Mouse (Mus musculus) midbrain, embryonic 13.5 days (tissue): ENCODE measurements at regions not wholly inside any gene's neighbourhood (a gene's known extent, or its start where the extent isn't known, plus 50 kb on each side); places are given as distances from the start of the nearest gene placed in this dataset.

Experiments
- ATAC-seq: fragments of 200-750 bp; cut with Nextera tagmentation; 2 replicates; pipeline ENCODE4 v1.8.0; 2017; ENCODE audit warnings: mild to moderate bottlenecking, moderate TSS enrichment, moderate library complexity
- H3K27ac ChIP-seq: fragments of 300-500 bp; sonication (generic); 2 replicates; pipeline ENCODE4 v1.5.1; 2015; ENCODE audit warnings: inconsistent platforms, mild to moderate bottlenecking, moderate library complexity
- H3K27me3 ChIP-seq: fragments of 300-500 bp; sonication (generic); 2 replicates; pipeline ENCODE4 v1.6.1; 2015; ENCODE audit warnings: mild to moderate bottlenecking, inconsistent platforms
- H3K36me3 ChIP-seq: fragments of 300-500 bp; sonication (generic); 2 replicates; pipeline ENCODE4 v1.6.1; 2015; ENCODE audit warnings: mild to moderate bottlenecking, inconsistent platforms
- H3K4me1 ChIP-seq: fragments of 300-500 bp; sonication (generic); replicated peaks from 2 replicates; pipeline ENCODE4 v1.6.1; 2015; ENCODE audit warnings: inconsistent platforms
- H3K4me2 ChIP-seq: fragments of 300-500 bp; sonication (generic); replicated peaks from 2 replicates; pipeline ENCODE4 v1.6.1; 2015; ENCODE audit warnings: moderate library complexity, mild to moderate bottlenecking, inconsistent platforms
- H3K4me3 ChIP-seq: fragments of 300-500 bp; sonication (generic); replicated peaks from 2 replicates; pipeline ENCODE4 v1.5.1; 2015; ENCODE audit warnings: mild to moderate bottlenecking, inconsistent platforms
- H3K9ac ChIP-seq: fragments of 300-500 bp; sonication (generic); replicated peaks from 2 replicates; pipeline ENCODE4 v1.6.1; 2015; ENCODE audit warnings: mild to moderate bottlenecking, inconsistent platforms
- H3K9me3 ChIP-seq: fragments of 300-500 bp; sonication (generic); 2 replicates; pipeline ENCODE4 v1.6.1; 2016; ENCODE audit warnings: mild to moderate bottlenecking, inconsistent platforms
- WGBS: fragments of 180-500 bp; shearing (Covaris S2); methylation state at CpG from one replicate; pipeline ENCODE4 v1.1.7; 2015; 5-methylcytosine and 5-hydroxymethylcytosine counted together

DNA sequence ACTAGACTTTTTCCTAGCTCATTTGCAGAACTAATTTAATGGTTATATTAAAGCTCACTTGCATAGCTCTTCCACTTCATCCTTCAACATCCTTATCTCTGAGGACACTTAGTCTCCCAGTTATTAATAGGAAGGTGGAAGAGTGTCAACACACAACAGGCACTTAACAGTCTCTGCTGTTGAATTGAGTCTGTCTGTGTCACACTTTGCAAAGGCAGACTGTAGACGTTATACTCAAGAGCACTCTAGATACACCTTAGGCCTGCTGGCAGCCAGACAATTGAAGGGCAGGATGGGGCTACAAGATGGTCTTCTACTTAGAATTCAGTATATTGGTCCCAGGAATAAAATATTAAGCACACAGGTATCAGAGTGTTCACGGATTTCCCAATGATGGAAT, 172.6 kb upstream of the F930015N05Rik start:
- Histone ChIP-seq H3K9ac (no peak overlapping the region), H3K27ac (no peak overlapping the region), H3K4me3 (no peak overlapping the region), H3K4me2 (no peak overlapping the region), H3K9me3 (no peaks in the 10 kb centered on the region), H3K36me3 (no peaks in the 10 kb centered on the region), H3K27me3 (no peaks in the 10 kb centered on the region), H3K4me1 (no peaks in the 10 kb centered on the region)
- 85% methylated on average over 2 of the region's 2 CpGs for WGBS
- no peak for ATAC-seq

DNA sequence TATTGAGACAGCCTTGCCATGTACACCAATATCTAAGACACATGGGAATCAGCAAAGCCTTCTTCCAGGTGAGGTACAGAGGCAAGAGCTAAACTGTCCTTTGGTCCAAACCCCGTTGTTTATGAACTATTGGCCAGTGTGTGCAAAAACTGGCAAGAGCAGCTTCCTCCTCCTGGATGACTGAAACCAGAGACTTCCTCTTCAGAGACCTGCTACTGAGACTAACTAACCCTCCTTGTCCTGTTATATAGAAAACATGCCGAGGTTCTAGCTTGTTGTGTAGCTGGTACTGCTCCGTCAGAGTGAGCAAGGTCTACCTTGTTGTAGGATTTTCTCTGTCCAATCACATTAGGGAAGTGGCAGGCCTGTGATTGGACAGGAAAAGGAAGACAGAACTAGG, 174.3 kb upstream of the F930015N05Rik start:
- H3K4me2 ChIP-seq: no peak overlapping the region
- ATAC-seq: no peak

DNA sequence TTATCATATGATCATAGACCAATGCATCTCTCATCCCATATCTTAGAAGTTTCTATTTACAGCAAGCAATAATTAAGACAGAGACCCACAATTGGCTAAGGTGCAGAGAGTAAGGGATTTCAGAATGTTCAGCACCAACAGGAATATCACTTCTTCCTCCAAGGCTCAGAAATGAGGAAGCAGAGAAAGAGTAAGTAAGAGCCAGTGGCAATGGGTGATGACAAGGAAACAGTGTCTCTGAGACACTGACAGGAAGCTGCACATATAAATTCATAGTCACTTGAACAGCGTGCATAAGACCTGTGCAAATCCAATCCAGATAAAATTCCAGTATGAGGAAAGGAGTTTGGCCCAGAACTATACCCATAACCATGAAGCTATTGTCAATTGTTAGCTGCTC, 178.7 kb upstream of the F930015N05Rik start:
- no peaks in the 10 kb centered on the region for H3K36me3 ChIP-seq
- H3K4me2 ChIP-seq: no peak overlapping the region
- H3K27ac ChIP-seq: no peak overlapping the region
- no peaks in the 10 kb centered on the region for H3K27me3 ChIP-seq
- H3K9ac ChIP-seq: no peak overlapping the region
- WGBS: 79% methylated on average over 1 of the region's 1 CpGs
- H3K4me3 ChIP-seq: no peak overlapping the region
- no peaks in the 10 kb centered on the region for H3K4me1 ChIP-seq
- H3K9me3 ChIP-seq: no peaks in the 10 kb centered on the region
- ATAC-seq: no peak

More for the DNA sequence above, 174.3 kb upstream of the F930015N05Rik start:
- 90% methylated on average over 3 of the region's 3 CpGs for WGBS
- no peaks in the 10 kb centered on the region for H3K9me3 ChIP-seq
- H3K4me1 ChIP-seq: no peaks in the 10 kb centered on the region
- H3K4me3 ChIP-seq: no peak overlapping the region
- H3K9ac ChIP-seq: no peak overlapping the region
- no peaks in the 10 kb centered on the region for H3K27me3 ChIP-seq
- H3K36me3 ChIP-seq: no peaks in the 10 kb centered on the region
- no peak overlapping the region for H3K27ac ChIP-seq

DNA sequence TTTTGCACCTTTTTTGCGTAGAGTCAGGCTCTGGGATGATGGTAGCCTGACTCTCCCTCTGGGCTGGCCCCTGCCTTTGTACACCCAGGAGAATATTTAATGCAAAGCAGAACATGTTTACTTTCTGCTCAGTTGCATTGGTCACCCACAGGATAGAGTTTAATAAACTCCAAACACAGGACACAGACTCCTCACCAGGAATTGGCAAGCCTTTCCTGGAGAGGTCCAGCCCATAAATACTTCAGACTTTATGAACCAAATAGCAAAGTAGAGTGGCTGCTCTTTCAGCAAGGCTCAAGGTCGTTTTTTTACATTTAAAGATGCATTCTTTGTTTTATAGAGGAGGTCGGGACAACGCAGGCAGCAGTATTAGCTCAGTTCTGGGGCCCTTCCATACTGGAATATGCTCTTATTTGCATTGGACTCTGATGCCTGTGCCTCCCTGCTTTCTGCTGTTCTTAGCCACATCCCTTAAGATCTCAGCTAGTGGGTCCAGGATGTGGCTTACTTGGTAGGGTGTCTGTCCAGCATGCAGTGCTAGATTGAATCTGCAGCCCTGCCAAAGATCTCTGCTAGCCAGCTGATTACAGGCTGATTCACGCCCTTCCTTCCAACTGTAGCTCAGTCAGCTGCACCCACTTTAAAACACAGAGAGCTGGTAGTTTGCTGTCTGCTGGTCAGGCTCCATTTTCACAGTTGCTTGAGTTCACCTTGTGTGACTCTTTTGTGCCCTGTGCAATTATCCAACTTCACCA, 182.4 kb upstream of the F930015N05Rik start:
- H3K27me3 ChIP-seq: no peaks in the 10 kb centered on the region
- H3K27ac ChIP-seq: no peak overlapping the region
- no peak for ATAC-seq
- 66% methylated on average over 5 of the region's 5 CpGs for WGBS
- H3K4me1 ChIP-seq: no peaks in the 10 kb centered on the region
- H3K36me3 ChIP-seq: no peaks in the 10 kb centered on the region
- no peak overlapping the region for H3K4me3 ChIP-seq
- H3K9me3 ChIP-seq: no peaks in the 10 kb centered on the region
- H3K9ac ChIP-seq: no peak overlapping the region
- H3K4me2 ChIP-seq: no peak overlapping the region

DNA sequence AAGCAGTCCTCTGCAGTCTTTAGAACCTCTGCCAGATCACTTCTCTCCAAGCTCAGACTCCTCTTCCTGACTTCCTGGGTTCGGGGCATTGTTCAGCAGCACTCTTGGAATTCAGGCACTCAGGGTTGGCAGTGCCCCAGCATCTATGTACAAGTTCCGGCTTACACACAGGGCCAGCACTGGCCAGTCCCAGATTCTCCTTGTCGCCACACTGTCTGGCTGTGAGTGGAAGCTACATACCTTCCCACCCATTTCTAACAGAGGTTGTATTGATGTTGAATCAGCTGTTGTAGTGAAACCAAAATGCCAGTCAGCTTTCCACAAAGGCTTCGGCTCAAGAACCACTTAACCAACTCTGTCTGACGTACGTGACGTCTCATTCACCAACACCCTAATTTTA, 190.7 kb upstream of the F930015N05Rik start:
- H3K4me2 ChIP-seq: no peak overlapping the region
- WGBS: 80% methylated on average over 7 of the region's 7 CpGs
- no peaks in the 10 kb centered on the region for H3K4me1 ChIP-seq
- no peaks in the 10 kb centered on the region for H3K27me3 ChIP-seq
- H3K36me3 ChIP-seq: no peaks in the 10 kb centered on the region
- no peak overlapping the region for H3K9ac ChIP-seq
- no peak for ATAC-seq
- no peak overlapping the region for H3K4me3 ChIP-seq
- H3K9me3 ChIP-seq: no peaks in the 10 kb centered on the region; the same call in 1 of the 2 replicates
- H3K27ac ChIP-seq: no peak overlapping the region

DNA sequence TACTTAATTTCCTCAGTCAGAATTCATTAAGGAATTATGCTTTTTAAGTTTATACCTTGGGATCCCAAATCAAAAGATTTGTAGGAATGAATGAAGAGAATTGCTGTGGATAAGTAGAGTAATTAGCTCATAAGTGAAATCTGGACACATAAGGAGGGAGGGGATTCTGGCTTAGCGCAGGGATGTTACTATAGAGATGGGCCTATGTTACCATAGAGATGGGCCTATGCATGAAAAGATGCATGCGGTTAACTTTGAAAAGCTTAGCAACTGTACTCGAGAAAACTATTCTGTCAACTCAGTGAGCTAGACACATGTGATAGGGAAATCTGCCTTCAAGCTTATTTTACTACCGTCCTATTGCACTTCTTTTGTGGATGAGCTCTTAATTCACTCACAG, 204.5 kb upstream of the F930015N05Rik start:
- H3K27ac ChIP-seq: no peak overlapping the region
- no peaks in the 10 kb centered on the region for H3K27me3 ChIP-seq
- WGBS: 25% methylated on average over 4 of the region's 4 CpGs
- peaks cover 6% of the 10 kb centered on the region; the same call in 1 of the 2 replicates for H3K4me1 ChIP-seq
- H3K36me3 ChIP-seq: no peaks in the 10 kb centered on the region
- 0 out of 2 replicates have a peak, but pooled peaks have one; percentile 34 for ATAC-seq
- H3K9me3 ChIP-seq: no peaks in the 10 kb centered on the region
- no peak overlapping the region for H3K4me3 ChIP-seq
- H3K4me2 ChIP-seq: no peak overlapping the region
- H3K9ac ChIP-seq: no peak overlapping the region

DNA sequence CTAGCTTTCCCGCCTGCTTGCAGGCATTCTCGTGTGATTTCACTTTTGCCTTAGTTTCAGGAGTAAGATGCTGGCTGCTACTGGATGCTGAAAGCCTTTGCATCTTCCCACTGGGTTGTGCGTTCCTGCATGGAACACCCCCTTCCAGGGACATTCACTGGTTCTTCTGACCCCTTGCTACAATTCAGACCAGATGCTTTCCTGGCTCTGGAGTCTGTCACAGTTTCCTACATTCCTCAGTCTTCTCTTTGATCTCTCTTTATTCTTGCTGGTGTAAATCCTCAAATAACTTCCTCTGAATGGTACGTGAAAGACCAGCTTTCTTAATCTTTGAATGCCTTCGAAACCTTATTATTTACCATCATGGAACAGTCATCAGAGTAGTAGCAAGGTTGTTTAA, 206.7 kb upstream of the F930015N05Rik start:
- Histone ChIP-seq H3K4me2 (no peak overlapping the region), H3K27me3 (no peaks in the 10 kb centered on the region), H3K4me1 (peaks cover 6% of the 10 kb centered on the region; the same call in 1 of the 2 replicates), H3K4me3 (no peak overlapping the region), H3K27ac (no peak overlapping the region), H3K9me3 (no peaks in the 10 kb centered on the region), H3K36me3 (no peaks in the 10 kb centered on the region), H3K9ac (no peak overlapping the region)
- WGBS: 62% methylated on average over 5 of the region's 5 CpGs
- no peak for ATAC-seq

DNA sequence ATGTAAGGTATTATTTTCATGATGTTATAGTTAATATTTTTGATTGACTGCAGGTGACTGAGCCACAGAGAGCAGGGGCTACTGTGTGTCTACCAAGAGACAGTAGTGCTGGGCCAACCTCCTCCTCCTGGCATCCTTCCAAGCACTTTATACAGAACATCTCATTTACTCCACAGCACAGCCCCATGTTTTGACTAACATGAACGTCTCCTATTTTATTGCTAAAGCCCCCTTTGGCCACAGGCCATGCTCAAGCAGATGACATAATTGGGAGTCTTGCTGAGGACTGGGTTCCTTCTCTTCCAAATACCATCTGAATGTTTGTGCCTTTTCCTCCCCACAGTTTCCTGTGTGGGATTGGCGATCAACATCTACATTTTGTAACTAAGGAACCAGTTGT, 211.5 kb upstream of the F930015N05Rik start:
- ATAC-seq: no peak
- H3K27ac ChIP-seq: no peak overlapping the region
- H3K4me1 ChIP-seq: no peaks in the 10 kb centered on the region
- H3K4me2 ChIP-seq: no peak overlapping the region
- H3K9ac ChIP-seq: no peak overlapping the region
- no peaks in the 10 kb centered on the region for H3K27me3 ChIP-seq
- H3K4me3 ChIP-seq: no peak overlapping the region
- 77% methylated on average over 2 of the region's 2 CpGs for WGBS
- H3K36me3 ChIP-seq: no peaks in the 10 kb centered on the region
- no peaks in the 10 kb centered on the region for H3K9me3 ChIP-seq

DNA sequence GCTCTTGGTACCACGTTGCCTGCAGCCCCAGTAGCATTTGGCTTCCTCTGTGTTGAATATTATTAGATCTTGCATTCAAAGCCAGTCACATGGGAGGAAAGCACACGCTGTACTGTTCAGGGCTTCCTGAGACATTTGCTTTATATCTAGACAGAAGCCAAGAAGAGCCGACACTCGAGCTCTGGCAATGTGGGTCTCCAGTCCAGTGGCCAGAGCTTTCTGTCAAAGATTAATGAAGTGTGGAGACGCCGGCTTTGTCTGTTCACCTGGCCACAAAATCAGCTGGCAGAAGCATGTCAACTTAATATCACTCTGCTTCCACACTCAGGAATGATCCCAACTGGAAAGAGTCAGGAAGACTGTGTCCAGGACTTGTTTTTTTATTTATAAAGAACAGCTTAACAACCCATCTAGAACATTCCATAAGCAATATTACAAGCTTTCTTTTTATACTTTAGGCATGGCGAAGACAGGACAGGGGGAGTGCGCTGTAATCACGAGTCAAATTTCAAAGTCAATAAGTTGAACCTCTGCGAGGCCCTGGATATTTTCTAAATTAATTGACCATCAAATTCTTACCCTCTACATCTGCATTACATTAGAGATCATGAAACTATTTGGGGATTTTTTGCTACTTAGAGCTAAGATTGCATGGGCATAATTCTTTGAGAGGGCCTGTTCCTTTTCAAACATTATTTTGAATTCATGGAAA, 214.3 kb upstream of the F930015N05Rik start:
- Histone ChIP-seq H3K4me3 (no peak overlapping the region), H3K9ac (no peak overlapping the region), H3K27me3 (no peaks in the 10 kb centered on the region), H3K9me3 (no peaks in the 10 kb centered on the region), H3K36me3 (no peaks in the 10 kb centered on the region), H3K4me2 (no peak overlapping the region), H3K27ac (no peak overlapping the region), H3K4me1 (no peaks in the 10 kb centered on the region)
- WGBS: 77% methylated on average over 10 of the region's 10 CpGs
- ATAC-seq: no peak

DNA sequence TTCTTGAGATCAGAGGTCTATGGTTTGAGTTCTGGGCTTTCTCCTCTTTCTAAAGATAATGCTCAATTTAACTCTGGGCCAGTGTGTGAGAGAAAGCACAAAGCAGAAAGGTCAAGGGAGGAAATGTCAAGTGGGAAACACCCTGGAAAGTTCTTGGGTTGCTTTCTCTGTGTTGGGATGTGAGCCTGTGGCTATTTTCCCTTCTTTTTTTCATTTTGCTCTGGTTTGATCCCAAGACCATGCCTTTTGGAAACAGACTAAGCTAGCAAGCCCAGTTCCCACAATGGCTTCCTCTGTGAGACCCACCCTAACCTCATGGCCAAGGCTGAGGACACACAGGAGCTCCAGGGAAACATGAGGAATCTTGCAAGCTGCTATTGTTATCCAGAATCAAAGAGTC, 216.4 kb upstream of the F930015N05Rik start:
- H3K36me3 ChIP-seq: no peaks in the 10 kb centered on the region
- H3K4me2 ChIP-seq: no peak overlapping the region
- no peaks in the 10 kb centered on the region for H3K27me3 ChIP-seq
- no peak for ATAC-seq
- H3K9ac ChIP-seq: no peak overlapping the region
- no peaks in the 10 kb centered on the region for H3K4me1 ChIP-seq
- no peaks in the 10 kb centered on the region for H3K9me3 ChIP-seq
- no peak overlapping the region for H3K4me3 ChIP-seq
- H3K27ac ChIP-seq: no peak overlapping the region

DNA sequence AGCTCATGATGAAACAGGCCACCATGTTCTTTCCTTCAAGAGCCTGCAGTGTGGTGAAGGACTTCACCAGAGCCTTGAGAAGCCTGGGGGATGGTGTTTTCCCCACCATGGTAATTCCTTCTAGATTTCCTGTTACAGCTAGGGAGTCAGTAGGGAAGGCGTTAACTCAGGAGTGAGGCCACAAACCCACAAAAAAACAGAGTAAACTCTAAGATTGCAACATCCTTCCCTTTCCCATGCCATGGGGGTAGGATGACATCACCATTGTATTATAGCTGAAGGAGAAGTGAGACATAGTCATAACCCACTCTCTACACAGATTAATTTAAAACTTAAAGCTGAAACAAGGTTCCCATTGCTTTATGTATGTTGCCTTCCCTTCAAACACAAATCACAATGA, 218.7 kb upstream of the F930015N05Rik start:
- ATAC-seq: no peak
- Histone ChIP-seq H3K9ac (no peak overlapping the region), H3K36me3 (no peaks in the 10 kb centered on the region), H3K4me1 (no peaks in the 10 kb centered on the region), H3K27me3 (no peaks in the 10 kb centered on the region), H3K4me3 (no peak overlapping the region), H3K9me3 (no peaks in the 10 kb centered on the region), H3K27ac (no peak overlapping the region), H3K4me2 (no peak overlapping the region)
- 96% methylated on average over 1 of the region's 1 CpGs for WGBS

DNA sequence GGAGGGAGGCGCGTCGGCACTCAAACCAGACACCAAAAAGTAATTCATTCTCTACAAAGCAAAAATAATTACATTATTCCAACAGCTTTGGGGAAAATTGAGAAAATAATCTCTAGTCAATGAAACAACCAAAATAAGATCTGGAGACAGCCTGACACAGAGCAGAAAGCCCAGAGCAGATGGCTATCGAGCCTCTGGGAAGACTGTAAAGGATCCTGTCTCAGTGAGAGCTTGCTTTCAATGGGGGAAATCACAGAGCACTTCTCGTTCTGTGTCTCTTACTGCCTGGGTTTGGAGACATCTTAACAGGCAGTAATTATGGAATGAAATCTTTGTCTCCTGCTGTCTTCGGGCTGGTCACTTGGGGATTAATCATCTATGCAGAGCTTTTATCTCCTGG, 226.7 kb upstream of the F930015N05Rik start:
- ATAC-seq: no peak
- WGBS: 14% methylated on average over 6 of the region's 6 CpGs
- Histone ChIP-seq H3K36me3 (no peaks in the 10 kb centered on the region), H3K27me3 (no peaks in the 10 kb centered on the region), H3K27ac (no peak overlapping the region), H3K4me1 (peaks cover 13% of the 10 kb centered on the region), H3K4me2 (no peak overlapping the region; the same call in 1 of the 2 replicates), H3K9ac (no peak overlapping the region), H3K9me3 (no peaks in the 10 kb centered on the region), H3K4me3 (no peak overlapping the region)
